Mouse (Mus musculus) mouse embryonic stem cell (cell line): ENCODE data around the gene Kcnn4.

Experiments used
- in situ Hi-C, 2 experiments: fragments of 300-500 bp; cut with MboI; formaldehyde crosslinking; loops; 1 replicate in 1 of 2; 3 replicates in 1 of 2; pipeline ENCODE4 v1.14.3; 2019 to 2020; ENCODE audit warnings: low sequenced_read_pairs in 2 of 2, low pct_unique_long_range_greater_than_20kb in 1 of 2, mixed read lengths in 1 of 2; ENCODE audit not compliant: unreplicated experiment in 1 of 2

Kcnn4 gene

GRCm38 (mm10) chr7:24369731-24370541 lies at the start of gene Kcnn4:
Gene Kcnn4, plus strand, starts transcription at chr7:24370263.
- in situ Hi-C loops = no loop called here

GRCm38 (mm10) chr7:24322593-24322992 lies 47.5 kb upstream of the Kcnn4 start:
- in situ Hi-C loops = no loop called here

- in situ Hi-C loops = no loop called here
Measured at GRCm38 (mm10) chr7:24325197-24325596, 44.9 kb upstream of the Kcnn4 start.

GRCm38 (mm10) chr7:24325675-24326128 lies 44.4 kb upstream of the Kcnn4 start:
- in situ Hi-C loops = no loop called here

GRCm38 (mm10) chr7:24326273-24327135 lies 43.6 kb upstream of the Kcnn4 start:
- in situ Hi-C loops = no loop called here

GRCm38 (mm10) chr7:24327281-24327975 lies 42.6 kb upstream of the Kcnn4 start:
- in situ Hi-C loops = no loop called here

- in situ Hi-C loops = no loop called here
Measured at GRCm38 (mm10) chr7:24333304-24333986, 36.6 kb upstream of the Kcnn4 start, which contains the start of gene Tescl. Gene Tescl, minus strand, starts transcription at chr7:24333936.

- in situ Hi-C loops = no loop called here
Measured at GRCm38 (mm10) chr7:24335699-24336309, 34.3 kb upstream of the Kcnn4 start.

GRCm38 (mm10) chr7:24338241-24338640 lies 31.8 kb upstream of the Kcnn4 start:
- in situ Hi-C loops = no loop called here

GRCm38 (mm10) chr7:24343701-24344272 lies 26.3 kb upstream of the Kcnn4 start:
- in situ Hi-C loops = no loop called here

GRCm38 (mm10) chr7:24346444-24346843 lies 23.6 kb upstream of the Kcnn4 start:
- in situ Hi-C loops = loop anchor here in 1 of 2 experiments (5.0 kb wide), 2 partner anchors 41 to 194 kb away; no protein-coding TSS in a partner anchor

GRCm38 (mm10) chr7:24348896-24349295 lies 21.2 kb upstream of the Kcnn4 start, which contains the start of gene Lypd5:
Gene Lypd5, plus strand, starts transcription at chr7:24349196.
- in situ Hi-C loops = loop anchor here in 1 of 2 experiments (5.0 kb wide), 2 partner anchors 38 to 197 kb away; no protein-coding TSS in a partner anchor

- in situ Hi-C loops = no loop called here
Measured at GRCm38 (mm10) chr7:24355646-24356045, 14.4 kb upstream of the Kcnn4 start.

- in situ Hi-C loops = no loop called here
Measured at GRCm38 (mm10) chr7:24356081-24356480, 14.0 kb upstream of the Kcnn4 start.

- in situ Hi-C loops = no loop called here
Measured at GRCm38 (mm10) chr7:24357899-24358298, 12.2 kb upstream of the Kcnn4 start.

- in situ Hi-C loops = no loop called here
Measured at GRCm38 (mm10) chr7:24359269-24359668, 10.8 kb upstream of the Kcnn4 start.

GRCm38 (mm10) chr7:24361001-24361400 lies 9.1 kb upstream of the Kcnn4 start:
- in situ Hi-C loops = no loop called here
